Mouse (Mus musculus) forebrain, embryonic 14.5 days (tissue): ENCODE data around the gene Cdc14a. TPM values are rescaled to one million over a fixed set of nuclear protein-coding genes. Genes with fewer than 3 reads are reported as not detected.

Source experiments
- ATAC-seq: fragments of 200-750 bp; cut with Nextera tagmentation; 2 replicates; pipeline ENCODE4 v1.8.0; 2017; ENCODE audit warnings: mild to moderate bottlenecking, moderate library complexity
- DNase-seq: peaks from one replicate; pipeline ENCODE4 v3.0.0-alpha.2; 2015; ENCODE audit warnings: low spot score
- H3K27ac ChIP-seq: fragments of 300-500 bp; sonication (generic); 2 replicates; pipeline ENCODE4 v1.5.1; 2014; ENCODE audit warnings: low read depth, mild to moderate bottlenecking, control low read depth, low read length, moderate library complexity
- H3K27me3 ChIP-seq: fragments of 300-500 bp; sonication (generic); replicated peaks from 2 replicates; pipeline ENCODE4 v1.6.1; 2014; ENCODE audit warnings: low read length, control low read depth, mixed read lengths; ENCODE audit not compliant: control insufficient read depth, insufficient read depth
- H3K36me3 ChIP-seq: fragments of 300-500 bp; sonication (generic); 2 replicates; pipeline ENCODE4 v1.6.1; 2014; ENCODE audit warnings: low read length, control low read depth; ENCODE audit not compliant: control insufficient read depth, insufficient read depth
- H3K4me1 ChIP-seq: fragments of 300-500 bp; sonication (generic); 2 replicates; pipeline ENCODE4 v1.6.1; 2014; ENCODE audit warnings: antibody characterized with exemption, low read length, control low read depth; ENCODE audit not compliant: control insufficient read depth, insufficient read depth
- H3K4me2 ChIP-seq: fragments of 300-500 bp; sonication (generic); 2 replicates; pipeline ENCODE4 v1.6.1; 2014; ENCODE audit warnings: mild to moderate bottlenecking, control low read depth, low read length
- H3K4me3 ChIP-seq: fragments of 300-500 bp; sonication (generic); 2 replicates; pipeline ENCODE4 v1.5.1; 2014; ENCODE audit warnings: low read depth, low read length, control low read depth
- H3K9ac ChIP-seq: fragments of 300-500 bp; sonication (generic); 2 replicates; pipeline ENCODE4 v1.6.1; 2014; ENCODE audit warnings: mild to moderate bottlenecking, low read length, control low read depth, moderate library complexity
- H3K9me3 ChIP-seq: fragments of 300-500 bp; sonication (generic); replicated peaks from 2 replicates; pipeline ENCODE4 v1.6.1; 2016; ENCODE audit warnings: low read length, control low read depth, mixed read lengths; ENCODE audit not compliant: control insufficient read depth
- WGBS: fragments of 180-500 bp; shearing (Covaris S2); extraction: QIAGEN DNeasy Blood & Tissue Kit; methylation state at CpG from one replicate; pipeline ENCODE4 v1.1.7; 2014; 5-methylcytosine and 5-hydroxymethylcytosine counted together
- polyA plus RNA-seq: library from polyadenylated mRNA; unstranded; fragments of >200 nt; fragmentation: Nextera tagmentation; extraction: Ambion mirVana; gene quantifications from 2 replicates; pipeline ENCODE4 v1.2.1, GENCODE M21; 2014

Gene Cdc14a
- polyA plus RNA-seq, 1 experiment from 2014 or later: 7.7 TPM

DNA sequence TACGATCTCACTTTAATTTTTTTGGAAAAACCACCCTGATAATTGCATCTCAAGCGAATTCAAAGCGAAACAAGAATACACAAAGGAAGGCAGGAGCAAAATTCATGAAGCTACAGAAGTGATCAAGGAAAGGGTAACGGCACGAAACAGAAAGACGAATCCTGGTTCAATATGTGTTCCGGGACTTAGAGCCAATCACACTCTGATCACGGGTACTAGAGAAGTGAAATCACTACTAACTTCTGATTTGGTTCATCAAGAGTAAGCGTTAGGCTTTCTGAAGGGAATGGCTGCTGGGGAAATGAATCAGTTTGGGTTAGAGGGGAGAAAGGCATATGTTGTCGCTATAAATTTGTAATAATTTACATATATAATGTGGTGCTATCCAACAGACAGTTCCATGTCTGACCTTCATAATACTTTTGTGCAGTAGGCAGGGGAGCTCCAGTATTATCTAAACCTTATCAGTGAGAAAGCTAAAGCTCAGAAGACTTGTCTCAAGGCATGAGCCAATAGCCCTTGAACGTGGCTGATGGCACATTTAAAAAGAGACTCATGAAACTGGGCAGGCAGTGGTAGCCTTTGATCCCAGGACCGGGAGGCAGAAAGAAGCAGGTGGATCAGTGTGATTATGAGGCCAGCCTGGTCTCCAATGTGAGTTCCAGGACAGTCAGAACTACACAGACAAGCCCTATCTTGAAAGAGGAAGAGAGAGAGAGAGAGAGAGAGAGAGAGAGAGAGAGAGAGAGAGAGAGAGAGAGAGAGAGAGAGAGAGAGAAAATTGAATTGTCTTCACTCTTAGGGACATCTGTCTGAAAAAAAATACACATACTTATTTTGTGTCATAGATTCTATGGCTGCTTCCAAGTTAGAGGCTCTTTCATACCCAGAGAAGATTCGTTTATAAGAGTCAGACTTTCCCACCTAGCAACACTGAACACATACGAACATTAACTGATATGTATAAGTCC is 34.0 kb downstream of the Cdc14a start:
- Histone ChIP-seq H3K9ac (no peak overlapping the region), H3K9me3 (no peaks in the 10 kb centered on the region), H3K27ac (no peak overlapping the region), H3K4me1 (no peaks in the 10 kb centered on the region), H3K4me3 (no peak overlapping the region), H3K36me3 (0 out of 2 replicates have a peak, but pooled peaks cover 17% of the 10 kb centered on the region), H3K4me2 (no peak overlapping the region), H3K27me3 (no peaks in the 10 kb centered on the region)
- ATAC-seq (no peak), DNase-seq (no peak)
- WGBS: 90% methylated on average over 14 of the region's 14 CpGs

DNA sequence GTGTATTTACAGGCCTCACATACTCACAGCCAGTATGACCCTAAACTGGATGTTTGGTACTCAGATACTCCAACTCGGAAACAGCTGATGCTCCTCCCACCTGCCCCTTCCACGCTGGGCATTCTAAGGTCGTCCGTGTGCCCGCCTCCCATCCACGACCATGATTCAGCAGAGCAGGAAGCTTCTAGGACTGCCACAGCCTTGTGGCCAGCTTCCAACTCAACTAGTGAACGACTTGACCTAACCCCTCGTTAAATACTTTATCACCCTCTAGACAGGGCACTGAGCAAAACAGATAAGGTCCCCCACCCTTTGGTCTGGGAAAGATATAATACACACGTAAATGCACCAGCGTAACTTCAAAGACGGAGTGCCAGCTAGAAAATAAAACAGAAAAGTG is 35.0 kb downstream of the Cdc14a start:
- DNase-seq: no peak

DNA sequence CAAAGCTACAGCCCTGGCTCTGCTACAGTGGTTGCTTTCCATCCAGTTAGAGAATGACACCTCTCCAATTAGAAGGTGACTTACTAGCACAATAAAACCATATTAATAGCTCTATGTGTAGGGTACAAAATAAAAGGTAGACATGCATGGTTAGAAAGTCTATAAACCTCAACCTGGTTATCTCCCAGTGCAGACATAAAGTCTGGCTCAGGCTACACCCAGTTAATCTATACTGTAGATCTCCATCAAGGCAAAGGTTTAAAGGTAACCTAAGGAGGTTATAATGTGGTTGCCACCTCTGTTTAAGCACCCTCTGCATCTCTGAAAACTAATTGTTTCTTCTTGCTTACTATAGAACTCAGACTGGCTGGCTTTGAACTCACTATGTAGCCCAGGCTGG is 36.9 kb downstream of the Cdc14a start:
- DNase-seq: no peak

More for the DNA sequence above, 35.0 kb downstream of the Cdc14a start:
- 68% methylated on average over 11 of the region's 11 CpGs for WGBS
- Histone ChIP-seq H3K36me3 (0 out of 2 replicates have a peak, but pooled peaks cover 17% of the 10 kb centered on the region), H3K4me3 (no peak overlapping the region), H3K4me2 (no peak overlapping the region), H3K27ac (no peak overlapping the region), H3K27me3 (no peaks in the 10 kb centered on the region), H3K9me3 (no peaks in the 10 kb centered on the region), H3K9ac (no peak overlapping the region), H3K4me1 (no peaks in the 10 kb centered on the region)
- no peak for ATAC-seq

DNA sequence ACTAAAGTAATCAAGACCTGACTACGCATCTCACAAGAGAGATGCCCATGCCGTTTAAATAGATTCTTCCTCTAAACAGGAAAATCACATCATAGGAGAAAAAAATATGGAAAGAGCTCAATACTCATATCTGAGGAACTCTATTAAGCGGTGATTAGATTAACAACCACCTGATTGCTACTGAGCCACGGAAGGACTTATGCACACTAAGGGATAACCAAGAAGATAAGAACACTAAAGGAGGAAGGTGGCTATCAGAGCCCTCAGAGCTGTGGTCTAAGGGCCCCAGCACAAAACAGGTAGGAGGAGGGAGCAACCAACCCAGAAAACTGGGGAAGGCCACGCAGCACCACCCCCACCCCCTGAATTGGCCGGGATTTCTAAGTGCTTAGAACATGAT is 37.5 kb downstream of the Cdc14a start:
- Histone ChIP-seq H3K9ac (no peak overlapping the region), H3K27ac (no peak overlapping the region), H3K4me1 (no peaks in the 10 kb centered on the region), H3K4me2 (no peak overlapping the region), H3K4me3 (no peak overlapping the region), H3K9me3 (no peaks in the 10 kb centered on the region), H3K27me3 (no peaks in the 10 kb centered on the region), H3K36me3 (0 out of 2 replicates have a peak, but pooled peaks cover 8% of the 10 kb centered on the region)
- ATAC-seq: no peak
- DNase-seq: no peak
- WGBS: 84% methylated on average over 6 of the region's 6 CpGs

More for the DNA sequence above, 36.9 kb downstream of the Cdc14a start:
- H3K4me2 ChIP-seq: no peak overlapping the region
- H3K4me3 ChIP-seq: no peak overlapping the region
- no peaks in the 10 kb centered on the region for H3K4me1 ChIP-seq
- H3K27me3 ChIP-seq: no peaks in the 10 kb centered on the region
- no peak overlapping the region for H3K27ac ChIP-seq
- no peak for ATAC-seq
- H3K36me3 ChIP-seq: 0 out of 2 replicates have a peak, but pooled peaks cover 10% of the 10 kb centered on the region
- H3K9me3 ChIP-seq: no peaks in the 10 kb centered on the region
- no peak overlapping the region for H3K9ac ChIP-seq

DNA sequence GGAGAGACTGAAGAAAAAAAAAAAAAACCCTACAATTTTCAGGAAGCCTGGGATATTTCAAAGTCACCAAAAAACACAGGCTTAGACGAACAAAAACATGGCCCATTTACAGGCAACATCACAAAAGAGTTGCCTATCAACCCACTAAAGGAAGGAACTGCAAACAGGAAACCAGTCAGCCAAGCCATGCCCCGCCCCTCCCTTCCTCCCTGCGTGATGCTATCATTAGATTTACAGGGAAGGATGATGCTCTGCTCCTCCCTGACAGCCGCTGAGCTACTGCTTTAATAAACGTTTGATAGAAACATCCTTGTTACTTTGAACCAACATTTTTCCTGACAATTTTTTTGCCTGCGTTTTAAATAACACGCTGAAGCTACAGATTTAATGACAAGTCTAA is 39.5 kb downstream of the Cdc14a start:
- H3K9me3 ChIP-seq: no peaks in the 10 kb centered on the region
- no peak overlapping the region for H3K9ac ChIP-seq
- DNase-seq: no peak
- H3K4me1 ChIP-seq: no peaks in the 10 kb centered on the region
- H3K27ac ChIP-seq: no peak overlapping the region
- no peaks in the 10 kb centered on the region for H3K27me3 ChIP-seq
- ATAC-seq: no peak
- WGBS: 88% methylated on average over 7 of the region's 7 CpGs
- 0 out of 2 replicates have a peak, but pooled peaks cover 6% of the 10 kb centered on the region for H3K36me3 ChIP-seq
- H3K4me2 ChIP-seq: no peak overlapping the region
- no peak overlapping the region for H3K4me3 ChIP-seq

DNA sequence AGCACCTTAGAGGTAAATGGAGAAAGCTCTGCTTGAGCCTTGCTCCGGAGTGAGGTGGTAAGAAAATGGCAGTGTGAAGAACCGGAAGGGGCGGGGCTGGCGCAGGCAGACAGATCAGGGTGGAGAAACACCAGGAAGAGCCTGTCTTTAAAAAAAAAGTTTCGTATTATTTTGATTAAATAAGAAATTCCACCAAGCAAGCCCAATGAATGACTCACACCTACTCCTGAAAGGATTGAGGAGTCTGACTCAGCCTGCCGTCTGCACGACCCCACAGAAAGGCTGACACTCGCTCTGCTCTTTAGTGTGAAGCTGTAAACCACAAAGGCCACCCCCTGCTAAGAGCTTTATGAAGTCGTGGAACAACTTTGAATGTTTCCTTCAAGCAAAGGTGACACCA is 43.5 kb downstream of the Cdc14a start:
- Histone ChIP-seq H3K27me3 (no peaks in the 10 kb centered on the region), H3K4me3 (no peak overlapping the region), H3K4me1 (no peaks in the 10 kb centered on the region), H3K4me2 (no peak overlapping the region), H3K9me3 (no peaks in the 10 kb centered on the region), H3K36me3 (no peaks in the 10 kb centered on the region), H3K9ac (no peak overlapping the region), H3K27ac (no peak overlapping the region)
- WGBS: 59% methylated on average over 9 of the region's 9 CpGs
- ATAC-seq: no peak
- no peak for DNase-seq

DNA sequence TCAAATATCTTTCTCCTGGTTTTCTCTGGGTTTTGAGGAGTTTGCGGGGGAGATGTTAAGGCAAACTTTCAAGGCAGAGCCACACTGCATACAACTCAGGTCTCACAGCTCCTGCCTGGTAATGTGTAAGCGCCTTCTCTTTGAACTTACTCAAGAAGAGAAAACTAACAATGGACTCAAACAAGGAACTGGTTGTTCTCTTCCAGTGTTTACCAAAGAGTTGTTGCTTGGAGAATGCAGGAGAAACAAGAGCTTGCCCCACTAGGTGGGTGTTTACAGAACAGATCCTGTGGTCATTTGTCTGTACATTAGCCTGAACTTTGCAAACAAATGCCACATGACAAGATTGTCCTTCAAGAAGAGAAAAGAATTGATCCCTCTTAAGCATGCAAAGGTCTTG is 48.4 kb downstream of the Cdc14a start:
- no peaks in the 10 kb centered on the region for H3K36me3 ChIP-seq
- H3K9ac ChIP-seq: no peak overlapping the region
- DNase-seq: no peak
- 91% methylated on average over 2 of the region's 2 CpGs for WGBS
- H3K9me3 ChIP-seq: no peaks in the 10 kb centered on the region
- no peak overlapping the region for H3K4me2 ChIP-seq
- no peak for ATAC-seq
- no peak overlapping the region for H3K4me3 ChIP-seq
- H3K27me3 ChIP-seq: no peaks in the 10 kb centered on the region
- no peak overlapping the region for H3K27ac ChIP-seq
- no peaks in the 10 kb centered on the region for H3K4me1 ChIP-seq

DNA sequence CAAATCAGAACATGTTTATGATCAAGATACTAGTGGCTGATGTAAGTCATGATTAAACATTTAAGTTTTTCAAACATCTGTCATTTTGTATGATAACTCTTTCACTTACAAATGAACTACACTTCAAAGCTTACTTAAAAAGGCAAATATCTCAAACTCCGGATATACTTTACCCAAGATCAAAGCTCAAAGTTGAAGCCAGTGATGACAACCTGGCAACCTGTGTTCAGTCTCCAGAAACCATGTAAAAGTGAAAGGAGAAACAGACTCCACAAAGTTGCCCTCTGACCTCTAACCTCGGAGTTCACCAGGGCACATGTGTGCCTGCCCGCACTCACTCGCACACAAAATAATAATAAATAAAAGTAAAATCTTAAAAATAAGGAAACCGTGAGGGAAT is 49.3 kb downstream of the Cdc14a start:
- no peak overlapping the region for H3K4me3 ChIP-seq
- no peak overlapping the region for H3K9ac ChIP-seq
- H3K9me3 ChIP-seq: no peaks in the 10 kb centered on the region
- no peaks in the 10 kb centered on the region for H3K36me3 ChIP-seq
- H3K4me2 ChIP-seq: no peak overlapping the region
- no peak for DNase-seq
- no peak for ATAC-seq
- no peaks in the 10 kb centered on the region for H3K27me3 ChIP-seq
- no peak overlapping the region for H3K27ac ChIP-seq
- 92% methylated on average over 5 of the region's 5 CpGs for WGBS
- H3K4me1 ChIP-seq: no peaks in the 10 kb centered on the region

- no peaks in the 10 kb centered on the region for H3K27me3 ChIP-seq
- no peaks in the 10 kb centered on the region for H3K9me3 ChIP-seq
- whole genome bisulfite sequencing: 52% methylated on average over 6 of the region's 6 CpGs
- no peak overlapping the region for H3K9ac ChIP-seq
- H3K4me2 ChIP-seq: no peak overlapping the region
- no peak overlapping the region for H3K27ac ChIP-seq
- DNase-seq (no peak), ATAC-seq (no peak)
- H3K4me1 ChIP-seq: peaks cover 6% of the 10 kb centered on the region; the same call in 1 of the 2 replicates
- H3K4me3 ChIP-seq: no peak overlapping the region
- no peaks in the 10 kb centered on the region for H3K36me3 ChIP-seq
These were observed 50.6 kb downstream of the Cdc14a start for GRCm38 (mm10) chr3:116373196-116373595.
